In genomic region chr1:74728446-74728845, GRCm38 (mm10) we compare ENCODE assay signal across 22 mouse cellular contexts. TPM values are rescaled to one million over a fixed set of nuclear protein-coding genes. Genes with fewer than 3 reads are reported as not detected.
DNase-seq lines count a peak whose midpoint lies in the region; ATAC-seq and TF ChIP-seq lines count a peak whose summit lies in the region.
"Had no signal": no experiment of that assay in that cellular context is flagged by ENCODE, and none has a peak within 500 bp of the region (broad histone marks: within the 10 kb centered on the region; RNA-seq: fewer than 3 reads in every experiment).

No protein-coding gene starts in this region.

- peaks cover 0 to 17% of the 10 kb centered on the region in 2 experiments; a peak in 2 of 4 replicates for H3K4me1 ChIP-seq in MEL (ENCODE audit: control insufficient read depth in 1 of 2, insufficient read depth in 2 of 2, low read length in 2 of 2)
- H3K4me1 ChIP-seq in stomach, postnatal 0 days (replicated peaks; ENCODE audit: control insufficient read depth, insufficient read depth), result no peaks in the 10 kb centered on the region
- H3K4me1 ChIP-seq: embryonic facial prominence, embryonic 12.5 days; embryonic facial prominence, embryonic 15.5 days; hindbrain, embryonic 12.5 days; hindbrain, embryonic 15.5 days had no signal

- TF ChIP-seq CTCF in MEL (IDR thresholded peaks at IDR 0.05 in 2 of 3, conservative IDR thresholded peaks at IDR 0.05 in 1 of 3; ENCODE audit: control insufficient read depth in 1 of 3, insufficient read depth in 1 of 3, low read depth in 2 of 3, low read length in 3 of 3, poor library complexity in 1 of 3, severe bottlenecking in 1 of 3), result no peak
- no peak for TF ChIP-seq CTCF in stomach, postnatal 0 days (IDR thresholded peaks at IDR 0.05; ENCODE audit: low read depth)

- no peak overlapping the region for H3K9ac ChIP-seq in MEL (ENCODE audit: control insufficient read depth, low read depth, low read length, poor library complexity, severe bottlenecking)
- no peak overlapping the region for H3K9ac ChIP-seq in stomach, postnatal 0 days (ENCODE audit: low read length)
- H3K9ac ChIP-seq: embryonic facial prominence, embryonic 12.5 days; embryonic facial prominence, embryonic 15.5 days; forebrain, postnatal 0 days; hindbrain, embryonic 12.5 days; hindbrain, embryonic 15.5 days had no signal

- no peaks in the 10 kb centered on the region for H3K9me3 ChIP-seq in MEL (replicated peaks; ENCODE audit: insufficient read depth, low read length)
- H3K9me3 ChIP-seq in stomach, postnatal 0 days (ENCODE audit: control insufficient read depth, low read length), result no peaks in the 10 kb centered on the region
- H3K9me3 ChIP-seq: embryonic facial prominence, embryonic 12.5 days; embryonic facial prominence, embryonic 15.5 days; hindbrain, embryonic 12.5 days; hindbrain, embryonic 15.5 days had no signal

- 70% methylated on average over 8 of the region's 8 CpGs for WGBS in stomach, postnatal 0 days

- H3K4me3 ChIP-seq in MEL (ENCODE audit: control insufficient read depth in 1 of 2, insufficient read depth in 1 of 2, low read depth in 2 of 2, low read length in 2 of 2), result no peak overlapping the region
- H3K4me3 ChIP-seq in stomach, postnatal 0 days (ENCODE audit: low read depth, low read length), result no peak overlapping the region
- H3K4me3 ChIP-seq: embryonic facial prominence, embryonic 12.5 days; embryonic facial prominence, embryonic 15.5 days; hindbrain, embryonic 12.5 days; hindbrain, embryonic 15.5 days had no signal

- no peak for TF ChIP-seq RAD21 in MEL (IDR thresholded peaks at IDR 0.05; ENCODE audit: low read depth, low read length)

- TF ChIP-seq EP300 in MEL (IDR thresholded peaks at IDR 0.05; ENCODE audit: low read depth in 1 of 2, low read length in 2 of 2), result no peak
- TF ChIP-seq EP300 in stomach, postnatal 0 days (optimal IDR thresholded peaks at IDR 0.05), result no peak

- no peak overlapping the region for H3K4me2 ChIP-seq in stomach, postnatal 0 days (replicated peaks; ENCODE audit: low read depth)
- H3K4me2 ChIP-seq: embryonic facial prominence, embryonic 12.5 days; embryonic facial prominence, embryonic 15.5 days; heart, embryonic 11.5 days; hindbrain, embryonic 12.5 days; hindbrain, embryonic 15.5 days had no signal

- peaks cover 0 to 15% of the 10 kb centered on the region in 2 experiments; a peak in 2 of 4 replicates for H3K36me3 ChIP-seq in MEL (ENCODE audit: control insufficient read depth in 1 of 2, insufficient read depth in 2 of 2, low read length in 2 of 2)
- H3K36me3 ChIP-seq in stomach, postnatal 0 days (ENCODE audit: control insufficient read depth, insufficient read depth, low read length), result no peaks in the 10 kb centered on the region
- H3K36me3 ChIP-seq: embryonic facial prominence, embryonic 12.5 days; embryonic facial prominence, embryonic 15.5 days; hindbrain, embryonic 12.5 days; hindbrain, embryonic 15.5 days had no signal

- H3K79me2 ChIP-seq in MEL (ENCODE audit: control insufficient read depth, insufficient read depth, low read length, poor library complexity), result no peaks in the 10 kb centered on the region

- no peaks in the 10 kb centered on the region for H3K27me3 ChIP-seq in MEL (ENCODE audit: control insufficient read depth in 1 of 2, insufficient read depth in 2 of 2, low read length in 2 of 2)
- H3K27me3 ChIP-seq in stomach, postnatal 0 days (ENCODE audit: control insufficient read depth, insufficient read depth, low read length), result no peaks in the 10 kb centered on the region
- H3K27me3 ChIP-seq: embryonic facial prominence, embryonic 12.5 days; embryonic facial prominence, embryonic 15.5 days; hindbrain, embryonic 12.5 days; hindbrain, embryonic 15.5 days had no signal

- peak; percentile 81 for DNase-seq in gastrocnemius, adult 18-20 months (ENCODE audit: low spot score)
- no peak for DNase-seq in gastrocnemius, postnatal 10 days
- peak; percentile 12 for DNase-seq in MEL (ENCODE audit: low read depth, low spot score)
- DNase-seq in gastrocnemius, postnatal 25 days, result peak; percentile 81
- no peak for DNase-seq in stomach, postnatal 0 days (ENCODE audit: low spot score)
- DNase-seq: adrenal gland, postnatal 10 days; adrenal gland, postnatal 36 days; cerebellum, adult 18-20 months; cerebellum, adult 9-10 months; cerebellum, postnatal 14 days; forebrain, postnatal 0 days; heart, adult 11 months had no signal

- H3K27ac ChIP-seq in MEL (ENCODE audit: control insufficient read depth, low read depth, low read length), result no peak overlapping the region
- no peak overlapping the region for H3K27ac ChIP-seq in stomach, postnatal 0 days (replicated peaks)
- H3K27ac ChIP-seq: embryonic facial prominence, embryonic 12.5 days; embryonic facial prominence, embryonic 15.5 days; hindbrain, embryonic 12.5 days; hindbrain, embryonic 15.5 days had no signal

- ATAC-seq in stomach, postnatal 0 days (ENCODE audit: low FRiP score, low TSS enrichment), result no peak
- ATAC-seq in megakaryocyte progenitor cell, adult 5-6 weeks (replicated peaks; ENCODE audit: poor library complexity), result no peak
- ATAC-seq: forebrain, embryonic 14.5 days; forebrain, postnatal 0 days; intestine, postnatal 0 days; Patski had no signal

- TF ChIP-seq POLR2A in MEL (IDR thresholded peaks at IDR 0.05; ENCODE audit: control insufficient read depth in 1 of 2, insufficient read depth in 1 of 2, low read depth in 1 of 2, low read length in 2 of 2, poor library complexity in 1 of 2), result no peak

TF ChIP-seq in MEL, 35 proteins besides CTCF, POLR2A, EP300 and RAD21:
- TF ChIP-seq ELF1 (IDR thresholded peaks at IDR 0.05; ENCODE audit: low read depth, low read length), result no peak
- TF ChIP-seq RCOR1 (IDR thresholded peaks at IDR 0.05; ENCODE audit: low read depth, low read length), result no peak
- TF ChIP-seq ZMIZ1 (IDR thresholded peaks at IDR 0.05; ENCODE audit: low read depth, low read length), result no peak
- no peak for TF ChIP-seq E2F4 (IDR thresholded peaks at IDR 0.05; ENCODE audit: borderline replicate concordance, low read depth, low read length)
- TF ChIP-seq SIN3A (IDR thresholded peaks at IDR 0.05; ENCODE audit: low read length), result no peak
- no peak for TF ChIP-seq SMC3 (IDR thresholded peaks at IDR 0.05; ENCODE audit: low read depth, low read length)
- TF ChIP-seq MEF2A (IDR thresholded peaks at IDR 0.05; ENCODE audit: extremely low read depth, insufficient replicate concordance, low read depth, low read length, poor library complexity, severe bottlenecking), result no peak
- TF ChIP-seq MYB (IDR thresholded peaks at IDR 0.05; ENCODE audit: low read depth, low read length), result no peak
- no peak for TF ChIP-seq MAFK (IDR thresholded peaks at IDR 0.05; ENCODE audit: borderline replicate concordance, low read depth, low read length)
- TF ChIP-seq NELFE (IDR thresholded peaks at IDR 0.05; ENCODE audit: low read depth, low read length), result no peak
- TF ChIP-seq POLR2AphosphoS2 (IDR thresholded peaks at IDR 0.05; ENCODE audit: low read length), result no peak
- no peak for TF ChIP-seq UBTF (IDR thresholded peaks at IDR 0.05; ENCODE audit: borderline replicate concordance, insufficient read depth, low read depth, low read length)
- TF ChIP-seq GABPA (IDR thresholded peaks at IDR 0.05; ENCODE audit: low read depth, low read length), result no peak

RNA-seq across cellular contexts. Expression of gene Cyp27a1, which starts 15.1 kb away (rescaled TPM):
- 10 to 100 TPM; 55.7 to 57.8 TPM for total RNA-seq in gastrocnemius, adult 18-20 months (2021)
- 1 to 10 TPM; 8.6 to 8.9 TPM for total RNA-seq in gastrocnemius, postnatal 10 days (2021)
- not detected in 2 replicates for total RNA-seq in MEL (2012; rRNA removed)
- polyA plus RNA-seq in MEL (2012; ENCODE audit: insufficient read depth in 1 of 2, insufficient read length in 2 of 2, low read depth in 1 of 2, low replicate concordance in 2 of 2, missing spikeins in 1 of 2), result not detected
- 10 to 100 TPM; 32.4 to 36.4 TPM for total RNA-seq in gastrocnemius, postnatal 25 days (2021)
- polyA plus RNA-seq in stomach, postnatal 0 days (2015; fragmentation: Nextera tagmentation; extraction: Ambion mirVana), result 8.8 and 11.3 TPM in 2 replicates
- total RNA-seq in megakaryocyte progenitor cell, adult 5-6 weeks (2015), result 2.4 and 10.6 TPM in 2 replicates
- total RNA-seq in megakaryocyte progenitor cell, adult 5-6 weeks (2017), result 4.5 and 5.2 TPM in 2 replicates
- polyA plus RNA-seq: Patski had no signal

RNA-seq across cellular contexts. Expression of gene Prkag3, which starts 20.6 kb away (rescaled TPM):
- 100 to 1,000 TPM in 1 of 2 experiments, 10 to 100 TPM in 1; 75.0 to 102 TPM for total RNA-seq in gastrocnemius, adult 18-20 months (2021)
- 10 to 100 TPM; 64.7 to 66.7 TPM for total RNA-seq in gastrocnemius, postnatal 10 days (2021)
- total RNA-seq in MEL (2012; rRNA removed), result not detected in 2 replicates
- polyA plus RNA-seq in MEL (2012; ENCODE audit: insufficient read depth in 1 of 2, insufficient read length in 2 of 2, low read depth in 1 of 2, low replicate concordance in 2 of 2, missing spikeins in 1 of 2), result under 1 TPM in 1 of 2 experiments, not detected in 1; 0.03 TPM
- 10 to 100 TPM; 54.4 to 93.4 TPM for total RNA-seq in gastrocnemius, postnatal 25 days (2021)
- polyA plus RNA-seq in stomach, postnatal 0 days (2015; fragmentation: Nextera tagmentation; extraction: Ambion mirVana), result 0.25 and 0.29 TPM in 2 replicates
- total RNA-seq in megakaryocyte progenitor cell, adult 5-6 weeks (2015), result not detected in 2 replicates
- total RNA-seq in megakaryocyte progenitor cell, adult 5-6 weeks (2017), result not detected in 2 replicates
- total RNA-seq: forebrain, postnatal 0 days; hematopoietic stem cell, adult 5-6 weeks had no signal
- polyA plus RNA-seq: forebrain, embryonic 14.5 days; forebrain, postnatal 0 days; hindbrain, embryonic 15.5 days; Patski had no signal

RNA-seq across cellular contexts. Expression of gene Wnt6, which starts 43.2 kb away (rescaled TPM):
- total RNA-seq in gastrocnemius, adult 18-20 months (2021), result under 1 TPM; 0.45 to 0.50 TPM
- total RNA-seq in gastrocnemius, postnatal 10 days (2021), result 1 to 10 TPM in 1 of 2 experiments, under 1 TPM in 1; 0.95 to 1.5 TPM
- total RNA-seq in MEL (2012; rRNA removed), result 0.20 TPM in 1 of 2 replicates, not detected in the other
- polyA plus RNA-seq in MEL (2012; ENCODE audit: insufficient read depth in 1 of 2, insufficient read length in 2 of 2, low read depth in 1 of 2, low replicate concordance in 2 of 2, missing spikeins in 1 of 2), result not detected
- under 1 TPM; 0.46 TPM for total RNA-seq in gastrocnemius, postnatal 25 days (2021)
- polyA plus RNA-seq in stomach, postnatal 0 days (2015; fragmentation: Nextera tagmentation; extraction: Ambion mirVana), result 3.6 and 4.8 TPM in 2 replicates
- total RNA-seq in megakaryocyte progenitor cell, adult 5-6 weeks (2015), result 0.07 and 0.17 TPM in 2 replicates
- 0.74 TPM in 1 of 2 replicates, not detected in the other for total RNA-seq in megakaryocyte progenitor cell, adult 5-6 weeks (2017)
- total RNA-seq: hematopoietic stem cell, adult 5-6 weeks had no signal
- polyA plus RNA-seq: Patski had no signal

Comparison
In these comparisons a context has a peak if more than half of its experiments do, and no peak if none do; other contexts are left out.
1. DNase-seq: peak in gastrocnemius, adult 18-20 months (single experiment), MEL (single experiment) and gastrocnemius, postnatal 25 days (single experiment); none in gastrocnemius, postnatal 10 days (single experiment) and stomach, postnatal 0 days (single experiment).
2. RNA of gene Prkag3, which starts 20.6 kb away (total RNA-seq): 75.0 to 102 TPM in gastrocnemius, adult 18-20 months, 54.4 to 93.4 TPM in gastrocnemius, postnatal 25 days and 64.7 to 66.7 TPM in gastrocnemius, postnatal 10 days; not detected in MEL and not detected in megakaryocyte progenitor cell, adult 5-6 weeks; every median in the first group is over 10 times any median in the second.